Mouse (Mus musculus) megakaryocyte, embryonic 14.5 days (primary cell): Measurements from ENCODE around the gene Prh1. TPM values are rescaled to one million over a fixed set of nuclear protein-coding genes. Genes with fewer than 3 reads are reported as not detected.
"Not testable (repeated sequence)": the region's sequence is repeated elsewhere in the genome, so short reads cannot be mapped to it uniquely, and the experiment has no call there.

Experiments used
- H3K27me3 ChIP-seq: replicated peaks from 2 replicates; pipeline ENCODE3; 2012; ENCODE audit warnings: inconsistent platforms
- H3K36me3 ChIP-seq: replicated peaks from 2 replicates; pipeline ENCODE3; 2012; ENCODE audit warnings: low read length, inconsistent platforms, mixed read lengths
- H3K4me1 ChIP-seq: 2 replicates; pipeline ENCODE4 v1.6.1; 2012; ENCODE audit warnings: inconsistent platforms
- H3K4me3 ChIP-seq: replicated peaks from 2 replicates; pipeline ENCODE3; 2012; ENCODE audit warnings: moderate library complexity, mild to moderate bottlenecking, inconsistent platforms
- H3K9me3 ChIP-seq: 2 replicates; pipeline ENCODE4 v1.6.1; 2012; ENCODE audit warnings: inconsistent platforms
- polyA plus RNA-seq: library from polyadenylated mRNA; stranded (reverse); fragments of >175 nt; gene quantifications from 2 replicates; pipeline ENCODE4 v1.2.3, GENCODE M21; 2012; ENCODE audit warnings: low replicate concordance; ENCODE audit not compliant: insufficient read depth

Prh1 gene
- not detected in 2 replicates for polyA plus RNA-seq

- H3K9me3 ChIP-seq, H3K4me3 ChIP-seq, H3K36me3 ChIP-seq, H3K27me3 ChIP-seq, H3K4me1 ChIP-seq: not testable (repeated sequence)
Observed at GRCm38 (mm10) chr6:132569509-132569908, at the start of gene Prh1. Prh1 (plus strand) TSS chr6:132569809.

- H3K4me3 ChIP-seq, H3K36me3 ChIP-seq, H3K4me1 ChIP-seq, H3K9me3 ChIP-seq, H3K27me3 ChIP-seq: not testable (repeated sequence)
Observed at GRCm38 (mm10) chr6:132595613-132596012, 26.0 kb downstream of the Prh1 start, which contains the start of gene Prp2. Prp2 (plus strand) TSS chr6:132595913.

Other genes with a start within 250 kb of the Prh1 start
- not detected in 2 replicates for gene Gm8882, start 205.7 kb upstream of the Prh1 start, polyA plus RNA-seq
- not detected in 2 replicates for gene Prp2, start 26.1 kb downstream of the Prh1 start, polyA plus RNA-seq
- gene A630073D07Rik, start 81.7 kb downstream of the Prh1 start, polyA plus RNA-seq, result not detected in 2 replicates
- gene Tas2r120, start 87.1 kb downstream of the Prh1 start, polyA plus RNA-seq, result not detected in 2 replicates
- not detected in 2 replicates for gene Tas2r121, start 131.2 kb downstream of the Prh1 start, polyA plus RNA-seq
- gene Tas2r122, start 142.1 kb downstream of the Prh1 start, polyA plus RNA-seq, result not detected in 2 replicates
- gene Tas2r115, start 168.2 kb downstream of the Prh1 start, polyA plus RNA-seq, result not detected in 2 replicates
- gene Tas2r124, start 184.9 kb downstream of the Prh1 start, polyA plus RNA-seq, result not detected in 2 replicates
- gene Tas2r102, start 192.3 kb downstream of the Prh1 start, polyA plus RNA-seq, result not detected in 2 replicates
- not detected in 2 replicates for gene Tas2r136, start 208.4 kb downstream of the Prh1 start, polyA plus RNA-seq
- not detected in 2 replicates for gene Tas2r117, start 233.0 kb downstream of the Prh1 start, polyA plus RNA-seq